Mouse (Mus musculus) brown adipose tissue, adult 24 weeks (tissue): ENCODE results near the gene Deaf1. TPM values are rescaled to one million over a fixed set of nuclear protein-coding genes. Genes with fewer than 3 reads are reported as not detected.
A peak's percentile ranks its signal among the peaks of the same experiment; 100 is the strongest.
"Not testable (repeated sequence)": the region's sequence is repeated elsewhere in the genome, so short reads cannot be mapped to it uniquely, and the experiment has no call there.

ENCODE experiments used
- H3K27ac ChIP-seq: fragments of 200-500 bp; replicated peaks from 2 replicates; pipeline ENCODE4 v1.5.1; 2012; ENCODE audit warnings: low read depth, mild to moderate bottlenecking, low read length
- H3K4me1 ChIP-seq: fragments of 200-500 bp; 2 replicates; pipeline ENCODE4 v1.6.1; 2012; ENCODE audit warnings: low read length, mixed read lengths; ENCODE audit not compliant: control insufficient read depth, insufficient read depth, insufficient read length
- H3K4me3 ChIP-seq: fragments of 200-500 bp; 2 replicates; pipeline ENCODE4 v1.5.1; 2012; ENCODE audit warnings: low read depth, mild to moderate bottlenecking, low read length, moderate library complexity; ENCODE audit not compliant: insufficient read depth
- polyA plus RNA-seq: library from polyadenylated mRNA; stranded (reverse); fragments of >200 nt; gene quantifications from 2 replicates; pipeline ENCODE4 v1.2.4, GENCODE M21; 2012; ENCODE audit not compliant: missing spikeins, insufficient read depth, insufficient read length

Deaf1 gene
- polyA plus RNA-seq, 1 experiment = 5.9 TPM

- peak within 1 kb of the TSS; percentile 83 for H3K4me3 ChIP-seq
- peaks cover 2% of the 10 kb centered on the region; the same call in 1 of the 2 replicates for H3K4me1 ChIP-seq
- H3K27ac ChIP-seq = peak within 1 kb of the TSS; percentile 68
Observed at GRCm38 (mm10) chr7:141265739-141266561, 61.5 kb downstream of the Deaf1 start, which contains the start of gene Irf7. Irf7 (minus strand) TSS chr7:141266481.

- Histone ChIP-seq H3K4me1 (peaks cover 2% of the 10 kb centered on the region; the same call in 1 of the 2 replicates), H3K4me3 (peak overlapping the region; percentile 83), H3K27ac (no peak overlapping the region)
Observed at GRCm38 (mm10) chr7:141265411-141265738, 62.1 kb downstream of the Deaf1 start.

- H3K4me1 ChIP-seq = peaks cover 2% of the 10 kb centered on the region; the same call in 1 of the 2 replicates
- peak overlapping the region; percentile 83 for H3K4me3 ChIP-seq
- no peak overlapping the region for H3K27ac ChIP-seq
Observed at GRCm38 (mm10) chr7:141264761-141265410, 62.6 kb downstream of the Deaf1 start.

- H3K4me1 ChIP-seq = peaks cover 2% of the 10 kb centered on the region; the same call in 1 of the 2 replicates
- H3K27ac ChIP-seq = no peak overlapping the region
- no peak overlapping the region for H3K4me3 ChIP-seq
Observed at GRCm38 (mm10) chr7:141264041-141264700, 63.3 kb downstream of the Deaf1 start.

GRCm38 (mm10) chr7:141263640-141264039, 63.9 kb downstream of the Deaf1 start:
- no peak overlapping the region for H3K27ac ChIP-seq
- peaks cover 2% of the 10 kb centered on the region; the same call in 1 of the 2 replicates for H3K4me1 ChIP-seq
- no peak overlapping the region for H3K4me3 ChIP-seq

- Histone ChIP-seq H3K4me1 (peaks cover 2% of the 10 kb centered on the region; the same call in 1 of the 2 replicates), H3K27ac (no peak overlapping the region), H3K4me3 (no peak overlapping the region)
Observed at GRCm38 (mm10) chr7:141261480-141261879, 66.0 kb downstream of the Deaf1 start.

GRCm38 (mm10) chr7:141256159-141256558, 71.3 kb downstream of the Deaf1 start:
- Histone ChIP-seq H3K4me3 (no peak overlapping the region), H3K4me1 (no peaks in the 10 kb centered on the region; the same call in 1 of the 2 replicates), H3K27ac (no peak overlapping the region)

- H3K4me1 ChIP-seq, H3K4me3 ChIP-seq, H3K27ac ChIP-seq: not testable (repeated sequence)
Observed at GRCm38 (mm10) chr7:141250486-141250885, 77.0 kb downstream of the Deaf1 start.

Other genes with a start within 250 kb of the Deaf1 start
- 1.6 TPM in 1 of 2 replicates, not detected in the other for gene Pkp3, start 249.5 kb downstream of the Deaf1 start, polyA plus RNA-seq
- 1.1 and 2.9 TPM in 2 replicates for gene Sigirr, start 227.1 kb downstream of the Deaf1 start, polyA plus RNA-seq
- gene Ano9, start 209.9 kb downstream of the Deaf1 start, polyA plus RNA-seq = not detected in 2 replicates
- 27.0 and 49.5 TPM in 2 replicates for gene Ptdss2, start 205.3 kb downstream of the Deaf1 start, polyA plus RNA-seq
- 49.5 and 67.9 TPM in 2 replicates for gene Rnh1, start 154.8 kb downstream of the Deaf1 start, polyA plus RNA-seq
- gene Hras, start 133.7 kb downstream of the Deaf1 start, polyA plus RNA-seq = 72.6 and 86.6 TPM in 2 replicates
- gene Lrrc56, start 133.5 kb downstream of the Deaf1 start, polyA plus RNA-seq = 3.4 and 5.8 TPM in 2 replicates
- not detected in 2 replicates for gene Lmntd2, start 113.6 kb downstream of the Deaf1 start, polyA plus RNA-seq
- gene Rassf7, start 111.8 kb downstream of the Deaf1 start, polyA plus RNA-seq = 1.4 and 1.5 TPM in 2 replicates
- gene Phrf1, start 98.9 kb downstream of the Deaf1 start, polyA plus RNA-seq = 17.0 and 22.5 TPM in 2 replicates
- 3.3 and 5.5 TPM in 2 replicates for gene Irf7, start 61.2 kb downstream of the Deaf1 start, polyA plus RNA-seq
- gene Cdhr5, start 50.9 kb downstream of the Deaf1 start, polyA plus RNA-seq = not detected in 2 replicates
- not detected in 2 replicates for gene Sct, start 48.6 kb downstream of the Deaf1 start, polyA plus RNA-seq
- gene Drd4, start 35.7 kb downstream of the Deaf1 start, polyA plus RNA-seq = not detected in 2 replicates
- 35.2 and 44.8 TPM in 2 replicates for gene Tmem80, start within 50 bp of the Deaf1 start, polyA plus RNA-seq
- 1.5 and 2.9 TPM in 2 replicates for gene Eps8l2, start 11.2 kb upstream of the Deaf1 start, polyA plus RNA-seq
- gene Taldo1, start 64.5 kb upstream of the Deaf1 start, polyA plus RNA-seq = 1,487 and 1,572 TPM in 2 replicates
- 19.9 and 23.3 TPM in 2 replicates for gene Gatd1, start 86.4 kb upstream of the Deaf1 start, polyA plus RNA-seq
- gene Cend1, start 101.8 kb upstream of the Deaf1 start, polyA plus RNA-seq = 2.6 and 6.4 TPM in 2 replicates
- gene Slc25a22, start 110.2 kb upstream of the Deaf1 start, polyA plus RNA-seq = 79.8 and 96.8 TPM in 2 replicates
- gene Pidd1, start 116.3 kb upstream of the Deaf1 start, polyA plus RNA-seq = 0.58 and 0.75 TPM in 2 replicates
- gene Rplp2, start 119.7 kb upstream of the Deaf1 start, polyA plus RNA-seq = 1,680 and 2,099 TPM in 2 replicates
- gene Pnpla2, start 127.5 kb upstream of the Deaf1 start, polyA plus RNA-seq = 2,152 and 2,404 TPM in 2 replicates
- gene Cracr2b, start 133.4 kb upstream of the Deaf1 start, polyA plus RNA-seq = 9.8 and 11.8 TPM in 2 replicates
- 223 and 257 TPM in 2 replicates for gene Cd151, start 139.7 kb upstream of the Deaf1 start, polyA plus RNA-seq
- 28.8 and 36.4 TPM in 2 replicates for gene Polr2l, start 147.4 kb upstream of the Deaf1 start, polyA plus RNA-seq
- gene Tspan4, start 147.6 kb upstream of the Deaf1 start, polyA plus RNA-seq = 39.6 and 74.6 TPM in 2 replicates
- 13.4 and 19.8 TPM in 2 replicates for gene Chid1, start 212.2 kb upstream of the Deaf1 start, polyA plus RNA-seq
- 40.3 and 42.7 TPM in 2 replicates for gene Ap2a2, start 234.5 kb upstream of the Deaf1 start, polyA plus RNA-seq